Mouse (Mus musculus): ENCODE measurements at regions not wholly inside any gene's neighbourhood (a gene's known extent, or its start where the extent isn't known, plus 50 kb on each side); places are given as distances from the start of the nearest gene placed in this dataset.

- Histone ChIP-seq H3K9me3 (replicated peaks) (no peaks in the 10 kb centered on the region), H3K9ac (no peak overlapping the region), H3K27ac (no peak overlapping the region), H3K36me3 (no peaks in the 10 kb centered on the region), H3K4me1 (no peaks in the 10 kb centered on the region), H3K4me3 (replicated peaks) (no peak overlapping the region), H3K27me3 (no peaks in the 10 kb centered on the region), H3K4me2 (no peak overlapping the region)
- WGBS: 93% methylated on average over 1 of the region's 1 CpGs
- no peak for ATAC-seq (replicated peaks; ENCODE audit: low FRiP score)
These were observed 732.0 kb upstream of the A1bg start for GRCm38 (mm10) chr15:61654846-61655245.

GRCm38 (mm10) chr15:61653853-61654252 lies 731.0 kb upstream of the A1bg start:
- Histone ChIP-seq H3K9ac (no peak overlapping the region), H3K27me3 (no peaks in the 10 kb centered on the region), H3K4me1 (no peaks in the 10 kb centered on the region), H3K36me3 (no peaks in the 10 kb centered on the region), H3K4me3 (replicated peaks) (no peak overlapping the region), H3K4me2 (no peak overlapping the region), H3K9me3 (replicated peaks) (no peaks in the 10 kb centered on the region), H3K27ac (no peak overlapping the region)
- 0 out of 2 replicates have a peak, but pooled peaks have one; percentile 52 for ATAC-seq (replicated peaks; ENCODE audit: low FRiP score)
- WGBS: 75% methylated on average over 1 of the region's 1 CpGs

GRCm38 (mm10) chr15:61618638-61619500 lies 696.1 kb upstream of the A1bg start:
- Histone ChIP-seq H3K27me3 (no peaks in the 10 kb centered on the region), H3K4me1 (no peaks in the 10 kb centered on the region), H3K36me3 (no peaks in the 10 kb centered on the region), H3K27ac (no peak overlapping the region), H3K4me2 (no peak overlapping the region), H3K9me3 (replicated peaks) (no peaks in the 10 kb centered on the region), H3K9ac (no peak overlapping the region), H3K4me3 (replicated peaks) (no peak overlapping the region)
- ATAC-seq (replicated peaks; ENCODE audit: low FRiP score): no peak
- 63% methylated on average over 8 of the region's 8 CpGs for whole genome bisulfite sequencing

GRCm38 (mm10) chr15:61610662-61611061 lies 687.9 kb upstream of the A1bg start:
- H3K9ac ChIP-seq: no peak overlapping the region
- H3K27me3 ChIP-seq: no peaks in the 10 kb centered on the region
- H3K4me3 ChIP-seq (replicated peaks): no peak overlapping the region
- ATAC-seq (replicated peaks; ENCODE audit: low FRiP score): no peak
- H3K27ac ChIP-seq: no peak overlapping the region
- H3K9me3 ChIP-seq (replicated peaks): no peaks in the 10 kb centered on the region
- H3K36me3 ChIP-seq: no peaks in the 10 kb centered on the region
- H3K4me1 ChIP-seq: peaks cover 4% of the 10 kb centered on the region; the same call in 1 of the 2 replicates
- WGBS: 93% methylated on average over 3 of the region's 3 CpGs
- H3K4me2 ChIP-seq: no peak overlapping the region

GRCm38 (mm10) chr15:61609656-61610055 lies 686.8 kb upstream of the A1bg start:
- Histone ChIP-seq H3K4me2 (no peak overlapping the region), H3K9me3 (replicated peaks) (no peaks in the 10 kb centered on the region), H3K27ac (no peak overlapping the region), H3K36me3 (no peaks in the 10 kb centered on the region), H3K4me3 (replicated peaks) (no peak overlapping the region), H3K4me1 (peaks cover 4% of the 10 kb centered on the region; the same call in 1 of the 2 replicates), H3K9ac (no peak overlapping the region), H3K27me3 (no peaks in the 10 kb centered on the region)
- no peak; the same call in 1 of the 2 replicates for ATAC-seq (replicated peaks; ENCODE audit: low FRiP score)
- WGBS: 78% methylated on average over 6 of the region's 6 CpGs

- Histone ChIP-seq H3K36me3 (no peaks in the 10 kb centered on the region), H3K4me1 (peaks cover 4% of the 10 kb centered on the region; the same call in 1 of the 2 replicates), H3K4me3 (replicated peaks) (no peak overlapping the region), H3K4me2 (no peak overlapping the region), H3K27me3 (no peaks in the 10 kb centered on the region), H3K9me3 (replicated peaks) (no peaks in the 10 kb centered on the region), H3K9ac (no peak overlapping the region), H3K27ac (no peak overlapping the region)
- 68% methylated on average over 6 of the region's 6 CpGs for WGBS
- ATAC-seq (replicated peaks; ENCODE audit: low FRiP score): no peak
These were observed 685.5 kb upstream of the A1bg start for GRCm38 (mm10) chr15:61608301-61608731.

- H3K36me3 ChIP-seq: no peaks in the 10 kb centered on the region
- H3K4me1 ChIP-seq: no peaks in the 10 kb centered on the region
- no peak for ATAC-seq (replicated peaks; ENCODE audit: low FRiP score)
- H3K9ac ChIP-seq: no peak overlapping the region
- no peak overlapping the region for H3K4me3 ChIP-seq (replicated peaks)
- WGBS: 68% methylated on average over 6 of the region's 6 CpGs
- H3K4me2 ChIP-seq: no peak overlapping the region
- H3K27ac ChIP-seq: no peak overlapping the region
- H3K27me3 ChIP-seq: no peaks in the 10 kb centered on the region
- H3K9me3 ChIP-seq (replicated peaks): no peaks in the 10 kb centered on the region
These were observed 676.9 kb upstream of the A1bg start for GRCm38 (mm10) chr15:61599734-61600133.

GRCm38 (mm10) chr15:61596318-61596717 lies 673.5 kb upstream of the A1bg start:
- Histone ChIP-seq H3K4me3 (replicated peaks) (no peak overlapping the region), H3K27me3 (no peaks in the 10 kb centered on the region), H3K9me3 (replicated peaks) (no peaks in the 10 kb centered on the region), H3K9ac (no peak overlapping the region), H3K36me3 (no peaks in the 10 kb centered on the region), H3K4me1 (no peaks in the 10 kb centered on the region), H3K27ac (no peak overlapping the region), H3K4me2 (no peak overlapping the region)
- ATAC-seq (replicated peaks; ENCODE audit: low FRiP score): no peak
- whole genome bisulfite sequencing: 48% methylated on average over 4 of the region's 4 CpGs

GRCm38 (mm10) chr15:61588956-61589355 lies 666.1 kb upstream of the A1bg start:
- Histone ChIP-seq H3K36me3 (no peaks in the 10 kb centered on the region), H3K9me3 (replicated peaks) (no peaks in the 10 kb centered on the region), H3K4me3 (replicated peaks) (no peak overlapping the region), H3K27ac (no peak overlapping the region), H3K4me1 (no peaks in the 10 kb centered on the region), H3K9ac (no peak overlapping the region), H3K4me2 (no peak overlapping the region), H3K27me3 (no peaks in the 10 kb centered on the region)
- no peak for ATAC-seq (replicated peaks; ENCODE audit: low FRiP score)
- WGBS: 76% methylated on average over 5 of the region's 5 CpGs

GRCm38 (mm10) chr15:61582335-61582734 lies 659.5 kb upstream of the A1bg start:
- no peak overlapping the region for H3K4me3 ChIP-seq (replicated peaks)
- ATAC-seq (replicated peaks; ENCODE audit: low FRiP score): no peak
- WGBS: 65% methylated on average over 2 of the region's 2 CpGs

GRCm38 (mm10) chr15:61563347-61563746 lies 640.5 kb upstream of the A1bg start:
- Histone ChIP-seq H3K4me1 (no peaks in the 10 kb centered on the region), H3K27ac (no peak overlapping the region), H3K4me2 (no peak overlapping the region), H3K9me3 (replicated peaks) (no peaks in the 10 kb centered on the region), H3K9ac (no peak overlapping the region), H3K4me3 (replicated peaks) (no peak overlapping the region), H3K27me3 (no peaks in the 10 kb centered on the region), H3K36me3 (no peaks in the 10 kb centered on the region)
- no peak for ATAC-seq (replicated peaks; ENCODE audit: low FRiP score)

More at GRCm38 (mm10) chr15:61582335-61582734, 659.5 kb upstream of the A1bg start:
- Histone ChIP-seq H3K4me2 (no peak overlapping the region), H3K27me3 (no peaks in the 10 kb centered on the region), H3K36me3 (no peaks in the 10 kb centered on the region), H3K9me3 (replicated peaks) (no peaks in the 10 kb centered on the region), H3K27ac (no peak overlapping the region), H3K9ac (no peak overlapping the region), H3K4me1 (no peaks in the 10 kb centered on the region)

GRCm38 (mm10) chr15:61562252-61562651 lies 639.4 kb upstream of the A1bg start:
- no peaks in the 10 kb centered on the region for H3K4me1 ChIP-seq
- 11% methylated on average over 2 of the region's 2 CpGs for WGBS
- no peak overlapping the region for H3K9ac ChIP-seq
- no peak overlapping the region for H3K27ac ChIP-seq
- no peaks in the 10 kb centered on the region for H3K9me3 ChIP-seq (replicated peaks)
- ATAC-seq (replicated peaks; ENCODE audit: low FRiP score): peak; percentile 54
- no peak overlapping the region for H3K4me3 ChIP-seq (replicated peaks)
- no peaks in the 10 kb centered on the region for H3K27me3 ChIP-seq
- H3K4me2 ChIP-seq: no peak overlapping the region
- H3K36me3 ChIP-seq: no peaks in the 10 kb centered on the region

Measured in kidney, embryonic 15.5 days (tissue).